7 mouse cellular contexts compared by ENCODE assay signal in genomic region chr19:45782315-45783001, GRCm38 (mm10). TPM values are rescaled to one million over a fixed set of nuclear protein-coding genes. Genes with fewer than 3 reads are reported as not detected.
DNase-seq lines count a peak whose midpoint lies in the region; ATAC-seq lines count a peak whose summit lies in the region.

No protein-coding gene starts in this region.

- H3K4me1 ChIP-seq in intestine, embryonic 16.5 days (ENCODE audit: control insufficient read depth, insufficient read depth, low read length) = peaks cover 20% of the 10 kb centered on the region

- peak overlapping the region; percentile 98 for H3K27ac ChIP-seq in intestine, embryonic 16.5 days (ENCODE audit: low read length)

- DNase-seq in adrenal gland, postnatal 14 days = peak; percentile 87
- peak; percentile 80 for DNase-seq in embryo, embryonic 11 days
- DNase-seq in gastrocnemius, postnatal 4 days (ENCODE audit: low spot score in 2 of 2) = peak; percentile 51 to 73
- peak; percentile 46 to 47 for DNase-seq in left cerebral cortex, postnatal 25 days (ENCODE audit: low spot score in 2 of 2)
- peak; percentile 79 for DNase-seq in mesoderm, embryonic 11.5 days (ENCODE audit: low read depth, low spot score)
- DNase-seq in right cerebral cortex, postnatal 4 days = peak; percentile 51

- ATAC-seq in intestine, embryonic 16.5 days = peak; percentile 47

- intact Hi-C loops in left cerebral cortex, postnatal 25 days (cut with DNase I) = no loop called here

- peak overlapping the region; percentile 100 for H3K4me3 ChIP-seq in intestine, embryonic 16.5 days (ENCODE audit: low read length)

- no peaks in the 10 kb centered on the region for H3K27me3 ChIP-seq in intestine, embryonic 16.5 days (replicated peaks; ENCODE audit: control insufficient read depth, insufficient read depth, low read length)

- H3K9ac ChIP-seq in intestine, embryonic 16.5 days (ENCODE audit: low read depth, low read length) = peak overlapping the region; percentile 98

- H3K36me3 ChIP-seq in intestine, embryonic 16.5 days (ENCODE audit: control insufficient read depth, insufficient read depth, low read length) = no peaks in the 10 kb centered on the region

- WGBS in intestine, embryonic 16.5 days = under 1% methylated on average over 36 of the region's 36 CpGs

- peak overlapping the region; percentile 53 for H3K4me2 ChIP-seq in intestine, embryonic 16.5 days (ENCODE audit: low read depth, low read length)

- no peaks in the 10 kb centered on the region for H3K9me3 ChIP-seq in intestine, embryonic 16.5 days (ENCODE audit: control insufficient read depth, low read length)

RNA-seq across cellular contexts. Expression of gene Mgea5, which starts 1.2 kb away (rescaled TPM):
- total RNA-seq in adrenal gland, postnatal 14 days (2021) = 71.8 and 76.5 TPM in 2 replicates
- 10 to 100 TPM; 54.7 to 64.1 TPM for total RNA-seq in gastrocnemius, postnatal 4 days (2021)
- polyA plus RNA-seq in intestine, embryonic 16.5 days (2015; fragmentation: Nextera tagmentation; extraction: Ambion mirVana) = 24.5 and 25.0 TPM in 2 replicates
- total RNA-seq in left cerebral cortex, postnatal 25 days (2021) = 100 to 1,000 TPM; 159 to 160 TPM

RNA-seq across cellular contexts. Expression of gene Npm3, which starts 33.1 kb away (rescaled TPM):
- total RNA-seq in adrenal gland, postnatal 14 days (2021) = 27.1 and 33.6 TPM in 2 replicates
- total RNA-seq in gastrocnemius, postnatal 4 days (2021) = 10 to 100 TPM; 22.2 to 24.3 TPM
- polyA plus RNA-seq in intestine, embryonic 16.5 days (2015; fragmentation: Nextera tagmentation; extraction: Ambion mirVana) = 13.1 and 13.5 TPM in 2 replicates
- total RNA-seq in left cerebral cortex, postnatal 25 days (2021) = 1 to 10 TPM; 7.1 to 7.4 TPM

RNA-seq across cellular contexts. Expression of gene Kcnip2, which starts 33.4 kb away (rescaled TPM):
- 0.19 and 0.38 TPM in 2 replicates for total RNA-seq in adrenal gland, postnatal 14 days (2021)
- under 1 TPM; 0.52 to 0.54 TPM for total RNA-seq in gastrocnemius, postnatal 4 days (2021)
- 1.8 and 2.0 TPM in 2 replicates for polyA plus RNA-seq in intestine, embryonic 16.5 days (2015; fragmentation: Nextera tagmentation; extraction: Ambion mirVana)
- total RNA-seq in left cerebral cortex, postnatal 25 days (2021) = 100 to 1,000 TPM; 141 to 165 TPM

RNA-seq across cellular contexts. Expression of gene Fgf8, which starts 39.7 kb away (rescaled TPM):
- total RNA-seq in adrenal gland, postnatal 14 days (2021) = not detected in 2 replicates
- not detected for total RNA-seq in gastrocnemius, postnatal 4 days (2021)
- polyA plus RNA-seq in intestine, embryonic 16.5 days (2015; fragmentation: Nextera tagmentation; extraction: Ambion mirVana) = 0.16 and 0.28 TPM in 2 replicates
- not detected for total RNA-seq in left cerebral cortex, postnatal 25 days (2021)

Comparison
In these comparisons a context has a peak if more than half of its experiments do, and no peak if none do; other contexts are left out.
1. Peak in every context shown above with its lines: DNase-seq, ATAC-seq, H3K4me3 ChIP-seq and H3K27ac ChIP-seq.
2. RNA of gene Kcnip2, which starts 33.4 kb away (total RNA-seq): 141 to 165 TPM in left cerebral cortex, postnatal 25 days; 0.52 to 0.54 TPM in gastrocnemius, postnatal 4 days and 0.19 to 0.38 TPM in adrenal gland, postnatal 14 days; every median in the first group is over 10 times any median in the second.